In genomic region chr11:43230231-43230630, GRCm38 (mm10) we compare ENCODE assay signal across 20 mouse cellular contexts.
DNase-seq lines count a peak whose midpoint lies in the region; TF ChIP-seq lines count a peak whose summit lies in the region.
"Had no signal": no experiment of that assay in that cellular context is flagged by ENCODE, and none has a peak within 500 bp of the region (broad histone marks: within the 10 kb centered on the region; RNA-seq: fewer than 3 reads in every experiment).

No protein-coding gene starts in this region.

- no peak overlapping the region for H3K4me3 ChIP-seq in left cerebral cortex, adult 2 months
- H3K4me3 ChIP-seq: embryonic facial prominence, embryonic 12.5 days; embryonic facial prominence, embryonic 15.5 days; gastrocnemius, adult 2 months; hindbrain, embryonic 10.5 days had no signal

- no peak for TF ChIP-seq CTCF in left cerebral cortex, adult 2 months (IDR thresholded peaks at IDR 0.05)

- DNase-seq in brain, adult 2 months (ENCODE audit: low read depth, low spot score), result peak; percentile 52
- DNase-seq in cerebellum, adult 18-20 months, result peak; percentile 18 to 22
- DNase-seq in cerebellum, adult 9-10 months, result peak; percentile 37
- DNase-seq in cerebellum, postnatal 14 days, result peak; percentile 24 to 68
- DNase-seq in kidney, postnatal 36 days, result no peak
- DNase-seq in testis, postnatal 14 days (ENCODE audit: low spot score), result no peak
- DNase-seq in left cerebral cortex, adult 2 months (ENCODE audit: extremely low spot score in 1 of 2, low spot score in 2 of 2), result no peak
- no peak for DNase-seq in adrenal gland, postnatal 14 days
- DNase-seq: adrenal gland, adult 2 months; adrenal gland, postnatal 25 days; forebrain, postnatal 0 days; gastrocnemius, adult 2 months; gastrocnemius, postnatal 14 days; heart, adult 11 months; kidney, adult 2 months had no signal

- intact Hi-C loops in left cerebral cortex, adult 2 months (cut with DNase I), result no loop called here

- no peak overlapping the region for H3K27ac ChIP-seq in left cerebral cortex, adult 2 months
- H3K27ac ChIP-seq: embryonic facial prominence, embryonic 12.5 days; embryonic facial prominence, embryonic 15.5 days; gastrocnemius, adult 2 months; hindbrain, embryonic 10.5 days; hindbrain, embryonic 14.5 days; hindbrain, postnatal 0 days had no signal

Comparison
In these comparisons a context has a peak if more than half of its experiments do, and no peak if none do; other contexts are left out.
1. DNase-seq: peak in brain, adult 2 months (single experiment), cerebellum, adult 18-20 months (2 of 2), cerebellum, adult 9-10 months (single experiment) and cerebellum, postnatal 14 days (2 of 2); none in kidney, postnatal 36 days (0 of 2), testis, postnatal 14 days (single experiment), left cerebral cortex, adult 2 months (0 of 2) and adrenal gland, postnatal 14 days (single experiment).